Mouse (Mus musculus) MN1 (cell line): Measurements from ENCODE around the gene Zfand2a.
A peak's percentile ranks its signal among the peaks of the same experiment; 100 is the strongest.

Experiments used
- DNase-seq: peaks from one replicate; pipeline ENCODE4 v3.0.0-alpha.2; 2016; ENCODE audit warnings: low spot score

Zfand2a gene

DNA sequence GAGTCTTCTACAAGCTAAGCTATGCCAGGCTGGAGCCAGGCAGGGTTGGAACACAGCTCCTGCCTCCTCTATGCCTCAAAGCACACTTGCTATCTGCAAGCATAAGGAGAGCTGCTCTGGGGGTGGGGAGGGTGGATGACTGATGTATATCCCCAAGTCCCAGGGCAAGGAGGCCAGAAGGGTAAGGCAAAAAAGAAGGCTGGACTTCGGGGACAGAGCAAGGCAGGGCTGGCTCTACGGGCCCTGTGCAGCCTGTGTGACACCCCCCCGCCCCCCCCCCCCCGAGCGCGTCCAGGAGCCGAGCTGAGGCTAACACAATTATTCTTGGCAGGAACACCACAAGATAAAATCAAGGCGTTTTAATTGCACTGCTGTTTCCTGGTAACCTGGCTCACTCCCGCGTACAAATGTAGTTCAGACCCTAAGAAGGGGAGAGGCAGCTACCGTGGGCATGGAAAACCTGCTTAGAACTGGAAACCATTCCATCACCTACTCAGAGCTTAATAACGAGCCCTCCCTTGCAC, 54.5 kb downstream of the Zfand2a start:
- DNase-seq: peak; percentile 83

DNA sequence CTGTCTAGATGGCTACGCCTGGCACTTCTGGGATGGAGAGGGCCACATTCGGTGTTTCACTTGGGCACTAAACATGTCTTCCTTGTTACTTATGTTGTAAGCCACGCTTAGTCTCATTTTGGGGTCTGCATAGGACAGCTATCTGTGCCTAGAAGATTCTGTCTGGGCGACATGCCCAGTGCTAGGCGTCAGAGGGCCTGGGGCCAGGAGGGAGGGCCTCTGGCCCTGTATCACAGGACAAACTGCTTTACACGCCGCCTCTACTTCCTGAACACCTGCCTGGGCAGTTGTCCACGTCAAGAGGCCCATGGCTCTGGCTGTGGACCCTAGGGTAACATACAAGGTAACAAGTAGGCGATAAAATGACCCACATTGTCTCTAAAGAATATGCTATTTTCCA, 56.4 kb downstream of the Zfand2a start:
- no peak for DNase-seq

DNA sequence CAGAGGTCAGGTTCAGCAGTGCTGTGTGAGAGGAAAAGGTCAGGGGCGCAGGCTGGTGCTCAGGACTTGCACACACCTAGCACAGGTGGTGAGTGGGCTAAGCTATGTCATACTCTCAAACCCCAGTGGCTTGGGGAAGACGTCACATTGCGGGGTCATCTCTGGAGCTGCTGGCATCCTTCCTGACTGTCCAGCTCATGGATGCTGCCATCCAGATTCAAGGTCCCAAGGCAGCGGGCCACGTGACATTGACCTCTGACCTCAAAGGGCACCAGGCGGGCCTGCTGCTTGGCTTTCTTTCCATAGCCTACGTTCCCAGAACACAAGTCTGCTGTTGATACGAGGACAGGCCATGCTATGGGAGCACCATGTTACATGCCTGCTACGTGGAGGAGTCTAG, 57.3 kb downstream of the Zfand2a start:
- no peak for DNase-seq

DNA sequence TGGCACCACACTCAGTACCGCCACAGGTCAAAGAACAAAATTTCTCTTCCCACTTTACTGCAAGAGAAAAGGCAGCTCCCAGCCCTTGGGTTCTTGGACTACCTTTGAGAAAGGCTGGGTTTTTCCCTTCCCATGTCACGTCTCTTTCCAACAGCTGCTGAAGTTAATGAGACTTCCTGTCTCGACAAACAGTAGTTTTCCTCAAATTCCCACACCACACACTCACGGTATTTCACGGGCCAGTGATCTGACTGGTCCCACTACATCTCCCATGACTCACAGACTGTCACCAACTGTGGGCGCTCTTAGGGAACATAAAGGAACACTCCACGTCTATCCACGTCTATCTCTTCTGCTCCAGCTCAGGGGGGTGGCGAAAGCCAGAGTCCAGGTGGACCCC, 59.2 kb downstream of the Zfand2a start:
- DNase-seq: no peak

DNA sequence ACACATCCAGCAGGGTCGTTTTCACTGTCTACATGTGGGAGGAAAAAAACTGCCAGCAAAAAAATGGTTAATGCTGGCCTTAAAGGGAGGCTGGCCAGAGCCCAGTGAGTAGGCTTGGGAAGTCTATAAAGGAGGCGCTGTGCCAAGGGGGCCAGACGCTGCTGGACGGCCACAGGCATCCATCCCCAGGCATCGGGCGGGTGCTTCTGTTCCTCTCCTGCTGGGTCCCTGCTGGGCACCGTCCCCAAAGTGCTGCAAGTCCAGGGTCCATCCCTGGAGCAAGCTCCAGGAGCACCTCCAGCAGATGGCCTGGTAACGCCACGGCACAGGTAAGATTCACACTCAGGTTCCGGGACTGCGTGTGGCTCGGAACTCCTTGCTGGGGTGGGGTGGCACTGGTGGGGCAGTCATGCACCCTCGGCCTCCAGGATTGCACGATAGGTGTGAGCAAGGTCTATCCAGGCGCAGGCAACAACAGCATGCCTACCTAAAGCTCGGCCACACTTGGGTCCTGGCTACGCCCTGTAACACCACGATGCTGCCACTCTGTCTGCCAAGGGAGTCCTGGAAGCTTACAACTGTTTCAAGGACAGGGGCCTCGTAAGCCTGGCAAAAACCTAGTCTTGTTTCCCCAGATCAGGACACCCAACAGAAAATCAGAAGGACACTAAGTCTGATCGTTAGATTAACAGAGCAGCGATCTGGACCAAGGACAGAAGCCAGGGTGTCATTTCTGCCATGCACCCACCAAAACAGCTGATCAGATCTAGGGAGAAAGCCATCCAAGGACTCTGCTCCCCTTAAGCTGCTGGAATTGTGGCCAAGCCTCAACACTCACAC, 61.1 kb downstream of the Zfand2a start, which contains the start of gene Gper1:
TSS of gene Gper1 (plus strand) at position 126 of the 840 bp plus-strand sequence.
- peak; percentile 83 for DNase-seq
